ENCODE assay signal across 30 mouse cellular contexts in the genomic region with DNA sequence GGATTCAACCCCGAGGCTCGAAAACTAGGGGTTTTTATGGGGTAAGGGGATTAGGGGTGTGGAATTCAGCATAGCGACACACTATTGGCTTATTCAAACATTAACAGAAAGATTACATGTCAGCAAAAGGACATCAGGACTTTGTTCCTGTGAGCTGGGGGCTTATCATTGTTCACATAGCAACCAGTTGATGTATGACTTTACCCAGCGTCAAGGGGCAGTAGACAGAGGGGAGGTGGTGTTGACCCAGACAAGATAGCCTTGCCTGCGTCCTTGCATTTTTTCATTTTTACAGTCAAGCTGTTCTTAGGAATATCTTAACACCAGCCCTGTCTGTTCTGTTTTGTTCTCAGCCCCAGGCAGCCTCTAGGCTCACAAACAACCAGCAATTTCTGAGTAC. TPM values are rescaled to one million over a fixed set of nuclear protein-coding genes. Genes with fewer than 3 reads are reported as not detected.
"Had no signal": no experiment of that assay in that cellular context is flagged by ENCODE, and none has a peak within 500 bp of the region (broad histone marks: within the 10 kb centered on the region; RNA-seq: fewer than 3 reads in every experiment).

No protein-coding gene starts in this region.

RNA-seq across cellular contexts. Expression of gene Esp6, which starts 14.3 kb away (rescaled TPM):
- polyA plus RNA-seq: limb, embryonic 10.5 days; limb, embryonic 11.5 days; limb, embryonic 12.5 days; limb, embryonic 13.5 days; limb, embryonic 14.5 days; limb, embryonic 15.5 days; liver, adult 2 months; liver, embryonic 11.5 days; liver, embryonic 12.5 days; liver, embryonic 13.5 days; liver, embryonic 14.5 days; liver, embryonic 15.5 days; liver, embryonic 16.5 days; liver, postnatal 0 days; lung, adult 2 months; lung, embryonic 14.5 days; lung, embryonic 15.5 days; lung, embryonic 16.5 days; lung, postnatal 0 days; macrophage; midbrain, embryonic 10.5 days; midbrain, embryonic 11.5 days; midbrain, embryonic 12.5 days; midbrain, embryonic 13.5 days; midbrain, embryonic 14.5 days; midbrain, embryonic 15.5 days; midbrain, embryonic 16.5 days; midbrain, postnatal 0 days; myocyte; neural tube, embryonic 11.5 days had no signal

RNA-seq across cellular contexts. Expression of gene Esp8, which starts 27.2 kb away (rescaled TPM):
- polyA plus RNA-seq: limb, embryonic 10.5 days; limb, embryonic 11.5 days; limb, embryonic 12.5 days; limb, embryonic 13.5 days; limb, embryonic 14.5 days; limb, embryonic 15.5 days; liver, adult 2 months; liver, embryonic 11.5 days; liver, embryonic 12.5 days; liver, embryonic 13.5 days; liver, embryonic 14.5 days; liver, embryonic 15.5 days; liver, embryonic 16.5 days; liver, postnatal 0 days; lung, adult 2 months; lung, embryonic 14.5 days; lung, embryonic 15.5 days; lung, embryonic 16.5 days; lung, postnatal 0 days; macrophage; midbrain, embryonic 10.5 days; midbrain, embryonic 11.5 days; midbrain, embryonic 12.5 days; midbrain, embryonic 13.5 days; midbrain, embryonic 14.5 days; midbrain, embryonic 15.5 days; midbrain, embryonic 16.5 days; midbrain, postnatal 0 days; myocyte; neural tube, embryonic 11.5 days had no signal

RNA-seq across cellular contexts. Expression of gene Esp4, which starts 51.4 kb away (rescaled TPM):
- polyA plus RNA-seq: limb, embryonic 10.5 days; limb, embryonic 11.5 days; limb, embryonic 12.5 days; limb, embryonic 13.5 days; limb, embryonic 14.5 days; limb, embryonic 15.5 days; liver, adult 2 months; liver, embryonic 11.5 days; liver, embryonic 12.5 days; liver, embryonic 13.5 days; liver, embryonic 14.5 days; liver, embryonic 15.5 days; liver, embryonic 16.5 days; liver, postnatal 0 days; lung, adult 2 months; lung, embryonic 14.5 days; lung, embryonic 15.5 days; lung, embryonic 16.5 days; lung, postnatal 0 days; macrophage; midbrain, embryonic 10.5 days; midbrain, embryonic 11.5 days; midbrain, embryonic 12.5 days; midbrain, embryonic 13.5 days; midbrain, embryonic 14.5 days; midbrain, embryonic 15.5 days; midbrain, embryonic 16.5 days; midbrain, postnatal 0 days; myocyte; neural tube, embryonic 11.5 days had no signal
